Mouse (Mus musculus): ENCODE measurements around the gene Amigo1.

DNA sequence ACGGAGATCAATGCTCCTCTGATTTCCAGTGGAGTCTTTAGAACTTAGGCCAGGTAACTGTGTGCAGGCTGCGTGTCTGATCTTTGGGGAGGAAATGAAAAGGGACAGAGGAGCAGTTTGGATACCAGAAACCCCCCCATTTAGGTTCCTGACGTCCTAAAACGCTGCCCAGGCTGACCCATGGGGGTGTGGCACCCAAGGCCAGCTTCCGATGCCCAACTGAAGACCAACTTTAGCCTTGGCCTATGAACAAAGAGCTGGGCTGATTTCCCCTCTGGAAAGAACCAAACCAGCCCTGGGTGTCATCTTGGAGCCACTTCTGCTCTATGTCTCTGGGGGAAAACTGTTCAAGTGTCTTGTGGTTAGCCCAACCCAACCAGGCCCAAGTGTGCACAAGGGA lies 22.0 kb upstream of the Amigo1 start:
- no peak for TF ChIP-seq CTCF (IDR thresholded peaks at IDR 0.05; ENCODE audit: extremely low read depth, insufficient read depth, low read length)
- TF ChIP-seq POLR2A (IDR thresholded peaks at IDR 0.05; ENCODE audit: extremely low read depth, insufficient read depth, low read length): no peak
